Mouse (Mus musculus) adrenal gland, adult 8-10 months (tissue): Measurements from ENCODE around the gene Zfp819. TPM values are rescaled to one million over a fixed set of nuclear protein-coding genes. Genes with fewer than 3 reads are reported as not detected.
"Not testable (repeated sequence)": the region's sequence is repeated elsewhere in the genome, so short reads cannot be mapped to it uniquely, and the experiment has no call there.

ENCODE experiments used
- DNase-seq: peaks from one replicate; pipeline ENCODE4 v3.0.0; 2022
- total RNA-seq, 4 experiments: library from RNA; stranded (reverse); gene quantifications; 2 replicates each; pipeline ENCODE4 v1.2.4; 2022

Zfp819 gene
- total RNA-seq, 4 experiments from 2014 or later, result not detected

DNA sequence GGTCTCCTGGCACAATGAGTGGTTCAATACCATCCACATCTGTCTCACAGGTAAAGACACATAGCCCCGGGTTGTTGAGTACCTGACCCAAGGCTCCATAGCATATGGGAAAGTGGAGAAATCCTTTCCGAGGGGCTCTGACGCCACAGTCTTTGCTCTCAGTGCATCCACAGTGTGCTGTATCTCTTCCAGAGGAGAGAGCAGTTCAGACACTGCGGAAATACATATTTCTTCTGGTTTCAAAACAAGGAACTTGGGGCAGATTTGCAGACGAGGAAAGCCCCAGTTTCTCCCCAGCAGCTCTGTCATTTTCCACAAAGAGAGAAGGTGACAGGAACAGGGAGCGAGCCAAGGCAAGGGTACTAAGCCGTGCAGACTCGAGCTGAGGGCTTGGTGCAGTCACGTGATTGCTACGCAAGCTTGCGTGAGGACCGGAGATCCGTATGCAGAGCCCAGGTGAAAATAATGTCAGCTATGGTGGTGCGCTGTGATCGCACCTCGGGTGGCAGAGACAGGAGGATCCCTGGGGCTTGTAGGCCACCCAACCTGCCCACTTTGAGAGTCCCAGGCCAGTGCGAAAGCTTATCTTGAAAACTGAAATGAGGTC is 36.2 kb downstream of the Zfp819 start:
- DNase-seq, result no peak

GRCm38 (mm10) chr7:43652683-43653082 is 45.7 kb downstream of the Zfp819 start:
- DNase-seq, result no peak

DNA sequence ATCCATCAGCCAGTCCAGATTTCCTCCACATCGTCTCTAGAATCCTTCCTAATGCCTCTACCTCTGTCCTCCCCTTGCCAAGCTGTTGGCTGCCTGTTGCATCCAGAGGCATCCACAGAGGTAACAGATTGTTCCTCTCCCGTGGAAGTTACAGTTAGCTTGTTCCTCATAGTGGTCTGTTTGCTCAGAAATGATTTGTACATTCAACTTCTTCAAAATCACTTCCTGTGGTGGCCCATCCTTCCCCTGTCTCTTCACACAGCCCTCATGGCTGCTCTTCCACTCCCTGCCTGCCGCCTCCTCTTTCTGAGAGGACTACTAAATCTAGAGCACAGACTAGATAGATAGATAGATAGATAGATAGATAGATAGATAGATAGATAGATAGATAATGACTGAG is 47.5 kb downstream of the Zfp819 start:
- DNase-seq, result no peak

GRCm38 (mm10) chr7:43656232-43656631 is 49.3 kb downstream of the Zfp819 start:
- DNase-seq, result no peak

DNA sequence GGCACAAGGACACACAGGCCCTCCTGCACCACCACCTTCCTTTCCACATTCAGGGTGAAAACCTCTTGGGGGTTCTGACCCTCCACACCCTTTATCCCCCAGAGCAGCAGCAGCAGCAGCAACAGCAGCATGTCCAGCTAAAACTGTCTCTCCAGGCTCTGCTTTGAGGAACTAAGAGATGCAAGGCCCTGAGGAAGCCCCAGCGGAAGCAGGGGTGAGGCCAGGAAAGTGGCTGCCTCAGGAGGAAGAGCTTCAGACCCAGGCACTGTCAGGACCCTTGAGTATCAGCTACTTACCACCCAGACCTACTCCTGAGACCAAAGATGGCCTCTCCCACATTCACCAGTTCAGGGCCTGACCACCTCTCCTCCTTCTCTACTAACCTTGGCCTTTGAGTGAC is 53.0 kb downstream of the Zfp819 start, which contains the start of gene Siglece:
TSS of gene Siglece (minus strand) at position 160 of the 400 bp plus-strand sequence.
- no peak for DNase-seq

- DNase-seq, result peak; percentile 53
These were observed 55.8 kb downstream of the Zfp819 start for GRCm38 (mm10) chr7:43662804-43663203.

DNA sequence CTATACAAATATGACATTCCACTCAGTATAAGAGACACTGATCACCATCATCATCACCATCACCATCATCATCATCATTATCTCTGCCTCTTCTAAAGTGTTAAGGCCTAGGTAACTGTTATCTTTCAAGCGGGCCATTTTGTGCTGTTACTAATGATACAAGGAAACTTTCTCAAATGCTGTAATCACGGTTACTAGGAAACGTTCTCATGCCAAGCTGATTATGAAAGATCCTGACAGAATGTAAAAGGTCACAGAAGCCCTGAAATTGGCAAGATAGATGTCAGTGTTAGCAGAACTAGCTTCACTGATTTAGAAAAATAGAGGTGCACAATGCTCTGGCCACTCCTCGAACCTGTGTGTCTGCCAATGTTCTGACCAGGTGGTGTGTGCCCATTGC is 60.3 kb downstream of the Zfp819 start:
- not testable (repeated sequence) for DNase-seq

Other genes with a start within 250 kb of the Zfp819 start
- under 1 TPM; 0.12 to 0.52 (median 0.38) TPM for gene Siglecg, start 199.0 kb upstream of the Zfp819 start, total RNA-seq
- not detected for gene Lim2, start 179.5 kb upstream of the Zfp819 start, total RNA-seq
- gene Nkg7, start 170.1 kb upstream of the Zfp819 start, total RNA-seq, result 1 to 10 TPM in 3 of 4 experiments, under 1 TPM in 1; 0.77 to 1.3 (median 1.1) TPM
- not detected for gene Cldnd2, start 166.4 kb upstream of the Zfp819 start, total RNA-seq
- 100 to 1,000 TPM; 286 to 399 (median 360) TPM for gene Etfb, start 163.1 kb upstream of the Zfp819 start, total RNA-seq
- 1 to 10 TPM in 1 of 4 experiments, under 1 TPM in 2, not detected in 1; 0.35 to 3.3 (median 0.80) TPM for gene Gm45233, start 163.0 kb upstream of the Zfp819 start, total RNA-seq
- gene Vsig10l, start 144.0 kb upstream of the Zfp819 start, total RNA-seq, result 1 to 10 TPM; 1.3 to 4.3 (median 3.1) TPM
- 1 to 10 TPM; 2.9 to 4.8 (median 3.6) TPM for gene Iglon5, start 117.1 kb upstream of the Zfp819 start, total RNA-seq
- not detected for gene 4931406B18Rik, start 101.2 kb upstream of the Zfp819 start, total RNA-seq
- gene Cd33, start 62.7 kb upstream of the Zfp819 start, total RNA-seq, result 1 to 10 TPM; 4.0 to 7.3 (median 5.9) TPM
- 1 to 10 TPM; 2.8 to 4.1 (median 3.5) TPM for gene Zfp658, start 44.9 kb upstream of the Zfp819 start, total RNA-seq
- 10 to 100 TPM; 17.8 to 22.1 (median 19.4) TPM for gene Zfp719, start 27.6 kb upstream of the Zfp819 start, total RNA-seq
- under 1 TPM in 3 of 4 experiments, not detected in 1; 0.15 to 0.22 (median 0.19) TPM for gene Ceacam18, start 27.5 kb downstream of the Zfp819 start, total RNA-seq
- gene Siglece, start 53.0 kb downstream of the Zfp819 start, total RNA-seq, result 1 to 10 TPM; 2.3 to 4.3 (median 3.5) TPM
- 10 to 100 TPM; 11.5 to 13.4 (median 12.6) TPM for gene Ctu1, start 64.8 kb downstream of the Zfp819 start, total RNA-seq
- not detected for gene Klk14, start 83.2 kb downstream of the Zfp819 start, total RNA-seq
- under 1 TPM in 2 of 4 experiments, not detected in 2; 0.15 to 0.16 TPM for gene Klk13, start 105.4 kb downstream of the Zfp819 start, total RNA-seq
- gene Klk12, start 161.7 kb downstream of the Zfp819 start, total RNA-seq, result not detected
- gene Klk11, start 167.4 kb downstream of the Zfp819 start, total RNA-seq, result under 1 TPM in 1 of 4 experiments, not detected in 3; 0.32 TPM
- gene Klk10, start 173.9 kb downstream of the Zfp819 start, total RNA-seq, result under 1 TPM; 0.23 to 0.68 (median 0.52) TPM
- gene Klk9, start 184.7 kb downstream of the Zfp819 start, total RNA-seq, result not detected
- 1 to 10 TPM; 1.8 to 3.7 (median 3.2) TPM for gene Klk8, start 190.4 kb downstream of the Zfp819 start, total RNA-seq
- gene Klk7, start 204.1 kb downstream of the Zfp819 start, total RNA-seq, result not detected
- gene Klk6, start 217.3 kb downstream of the Zfp819 start, total RNA-seq, result not detected
- not detected for gene Klk5, start 234.8 kb downstream of the Zfp819 start, total RNA-seq